Mouse (Mus musculus) lung, adult 2 months (tissue): Measurements from ENCODE around the gene Tmem106b. TPM values are rescaled to one million over a fixed set of nuclear protein-coding genes. Genes with fewer than 3 reads are reported as not detected.

Experiments used
- DNase-seq: peaks from one replicate; pipeline ENCODE4 v3.0.0; 2022
- H3K4me1 ChIP-seq: fragments of 200-500 bp; 2 replicates; pipeline ENCODE4 v1.6.1; 2011; ENCODE audit warnings: low read length; ENCODE audit not compliant: control insufficient read depth, insufficient read depth
- H3K4me3 ChIP-seq: fragments of 200-500 bp; replicated peaks from 2 replicates; pipeline ENCODE3; 2011; ENCODE audit warnings: low read depth, mild to moderate bottlenecking, control low read depth, low read length; ENCODE audit errors: extremely low read depth
- CTCF ChIP-seq: fragments of 200-500 bp; IDR thresholded peaks from 2 replicates; pipeline ENCODE4 v1.5.1; 2011; ENCODE audit warnings: mild to moderate bottlenecking, low read length, control low read depth; ENCODE audit not compliant: insufficient read depth
- POLR2A ChIP-seq: fragments of 200-500 bp; IDR thresholded peaks from 2 replicates; pipeline ENCODE4 v1.6.1; 2011; ENCODE audit warnings: low read depth, mild to moderate bottlenecking, control low read depth, low read length, borderline replicate concordance; ENCODE audit errors: extremely low read depth
- WGBS: fragments of 180-500 bp; shearing (Covaris S2); methylation state at CpG from one replicate; pipeline ENCODE4 v1.1.7; 2018; 5-methylcytosine and 5-hydroxymethylcytosine counted together
- polyA plus RNA-seq: library from polyadenylated mRNA; depleted of rRNA; stranded (reverse); fragments of >200 nt; gene quantifications from 2 replicates; pipeline ENCODE4 v1.2.3, GENCODE M21; 2012; rRNA removed

The Tmem106b gene
- 22.3 and 24.0 TPM in 2 replicates for polyA plus RNA-seq

GRCm38 (mm10) chr6:13069302-13070146 lies at the start of gene Tmem106b:
Gene Tmem106b, plus strand, starts transcription at chr6:13069759.
- DNase-seq, result peak; percentile 93
- TF ChIP-seq POLR2A (peak; percentile 94; the same call in 1 of the 2 replicates), CTCF (no peak)
- Histone ChIP-seq H3K4me3 (peak within 1 kb of the TSS; percentile 85), H3K4me1 (peaks cover 2% of the 10 kb centered on the region; the same call in 1 of the 2 replicates)
- WGBS, result 2% methylated on average over 61 of the region's 61 CpGs

- TF ChIP-seq POLR2A (no peak), CTCF (no peak)
These were observed 48.1 kb upstream of the Tmem106b start for GRCm38 (mm10) chr6:13021245-13022100.

GRCm38 (mm10) chr6:13030558-13030957 lies 39.0 kb upstream of the Tmem106b start:
- TF ChIP-seq CTCF (no peak), POLR2A (no peak)
- Histone ChIP-seq H3K4me3 (no peak overlapping the region), H3K4me1 (no peaks in the 10 kb centered on the region)
- DNase-seq, result no peak

More at GRCm38 (mm10) chr6:13021245-13022100, 48.1 kb upstream of the Tmem106b start:
- WGBS, result 31% methylated on average over 5 of the region's 5 CpGs
- H3K4me1 ChIP-seq, result no peaks in the 10 kb centered on the region
- no peak overlapping the region for H3K4me3 ChIP-seq
- no peak for DNase-seq

GRCm38 (mm10) chr6:13030961-13031360 lies 38.6 kb upstream of the Tmem106b start:
- no peak overlapping the region for H3K4me3 ChIP-seq
- H3K4me1 ChIP-seq, result no peaks in the 10 kb centered on the region
- 40% methylated on average over 1 of the region's 1 CpGs for WGBS
- no peak for DNase-seq
- TF ChIP-seq CTCF, result no peak
- TF ChIP-seq POLR2A, result no peak

- Histone ChIP-seq H3K4me1 (no peaks in the 10 kb centered on the region), H3K4me3 (no peak overlapping the region)
- no peak for DNase-seq
- TF ChIP-seq POLR2A (no peak), CTCF (no peak)
- WGBS, result 42% methylated on average over 4 of the region's 4 CpGs
These were observed 17.0 kb upstream of the Tmem106b start for GRCm38 (mm10) chr6:13052408-13053200.

GRCm38 (mm10) chr6:13061276-13062039 lies 8.1 kb upstream of the Tmem106b start:
- Histone ChIP-seq H3K4me3 (no peak overlapping the region), H3K4me1 (no peaks in the 10 kb centered on the region)
- TF ChIP-seq CTCF, result no peak
- no peak for TF ChIP-seq POLR2A
- DNase-seq, result no peak

GRCm38 (mm10) chr6:13062063-13062462 lies 7.5 kb upstream of the Tmem106b start:
- Histone ChIP-seq H3K4me3 (no peak overlapping the region), H3K4me1 (no peaks in the 10 kb centered on the region)
- TF ChIP-seq CTCF, result no peak
- no peak for TF ChIP-seq POLR2A
- DNase-seq, result no peak
- 70% methylated on average over 4 of the region's 4 CpGs for WGBS

- no peak overlapping the region for H3K4me3 ChIP-seq
- no peaks in the 10 kb centered on the region for H3K4me1 ChIP-seq
- WGBS, result 67% methylated on average over 2 of the region's 2 CpGs
- no peak for DNase-seq
- TF ChIP-seq CTCF, result no peak
- TF ChIP-seq POLR2A, result no peak
These were observed 6.8 kb upstream of the Tmem106b start for GRCm38 (mm10) chr6:13062691-13063255.
